Mouse (Mus musculus) CH12.LX (cell line): ENCODE measurements around the gene Pdk1.
"Not testable (repeated sequence)": the region's sequence is repeated elsewhere in the genome, so short reads cannot be mapped to it uniquely, and the experiment has no call there.

Experiments used
- CHD1 ChIP-seq: IDR thresholded peaks from 2 replicates; pipeline ENCODE4 v1.6.1; 2012; ENCODE audit warnings: low read depth, low read length, improper control_type of control experiment, inconsistent platforms
- CTCF ChIP-seq, 2 experiments: IDR thresholded peaks in 1 of 2; conservative IDR thresholded peaks in 1 of 2; 2 replicates each; pipeline ENCODE4 v1.5.1; 2011 to 2012; ENCODE audit warnings: low read depth in 2 of 2, low read length in 2 of 2, improper control_type of control experiment in 1 of 2, inconsistent platforms in 1 of 2, mild to moderate bottlenecking in 1 of 2, moderate library complexity in 1 of 2
- E2F4 ChIP-seq: IDR thresholded peaks from 2 replicates; pipeline ENCODE4 v1.6.1; 2011; ENCODE audit warnings: low read depth, low read length, improper control_type of control experiment; ENCODE audit not compliant: insufficient replicate concordance
- EP300 ChIP-seq: IDR thresholded peaks from 2 replicates; pipeline ENCODE4 v1.6.1; 2011; ENCODE audit warnings: low read length, improper control_type of control experiment
- POLR2A ChIP-seq: IDR thresholded peaks from 2 replicates; pipeline ENCODE4 v1.6.1; 2011; ENCODE audit warnings: low read depth, mild to moderate bottlenecking, improper control_type of control experiment, low read length
- RAD21 ChIP-seq: IDR thresholded peaks from 2 replicates; pipeline ENCODE4 v1.6.1; 2011; ENCODE audit warnings: low read depth, mild to moderate bottlenecking, low read length, improper control_type of control experiment, moderate library complexity
- SIN3A ChIP-seq: IDR thresholded peaks from 2 replicates; pipeline ENCODE4 v1.6.1; 2012; ENCODE audit warnings: low read length, improper control_type of control experiment, inconsistent platforms
- SMC3 ChIP-seq: IDR thresholded peaks from 2 replicates; pipeline ENCODE4 v1.6.1; 2011; ENCODE audit warnings: low read depth, low read length, improper control_type of control experiment
- UBTF ChIP-seq: IDR thresholded peaks from 2 replicates; pipeline ENCODE4 v1.6.1; 2012; ENCODE audit warnings: low read depth, mild to moderate bottlenecking, inconsistent platforms, low read length, improper control_type of control experiment, moderate library complexity
- USF2 ChIP-seq: conservative IDR thresholded peaks from 2 replicates; pipeline ENCODE4 v1.6.1; 2011; ENCODE audit warnings: low read depth, low read length, improper control_type of control experiment

DNA sequence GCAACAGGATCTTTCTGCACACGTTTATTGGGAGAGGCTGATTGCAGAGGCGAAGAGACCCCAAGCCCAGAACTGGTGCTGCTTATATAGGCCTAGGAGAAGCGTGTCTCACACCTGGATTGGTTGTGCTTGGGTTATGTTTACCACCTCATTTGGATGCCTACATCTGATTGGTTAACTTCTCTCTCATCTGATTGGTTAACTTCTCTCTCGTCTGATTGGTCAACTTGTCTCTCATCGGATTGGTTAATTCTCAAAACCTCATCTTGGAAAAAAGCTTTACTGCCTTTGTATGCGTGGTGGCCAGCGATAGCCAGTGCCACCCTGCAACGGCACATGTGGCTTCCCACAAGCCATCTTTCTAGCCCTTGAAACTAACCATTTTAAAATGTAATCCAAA is 33.3 kb downstream of the Pdk1 start:
- TF ChIP-seq USF2; EP300; CTCF (conservative IDR thresholded peaks at IDR 0.05 in 1 of 2, IDR thresholded peaks at IDR 0.05 in 1 of 2; ENCODE audit: low read depth in 2 of 2, low read length in 2 of 2); CHD1; RAD21; UBTF; E2F4; SIN3A; POLR2A; SMC3: not testable (repeated sequence)
